Mouse (Mus musculus): ENCODE measurements around the gene Dnali1.

- TF ChIP-seq POLR2A (IDR thresholded peaks at IDR 0.05; ENCODE audit: insufficient read depth, low read depth, low read length) (no peak), EP300 (IDR thresholded peaks at IDR 0.05; ENCODE audit: insufficient read depth, low read depth, low read length) (no peak), CTCF (IDR thresholded peaks at IDR 0.05) (peak; percentile 84)
These were observed 6.5 kb downstream of the Dnali1 start for GRCm38 (mm10) chr4:125059025-125059424.

All from heart, adult 2 months (tissue).